Mouse (Mus musculus) spleen, postnatal 14 days (tissue): ENCODE results near the gene Wnk4.
"Not testable (repeated sequence)": the region's sequence is repeated elsewhere in the genome, so short reads cannot be mapped to it uniquely, and the experiment has no call there.

Experiments used
- DNase-seq, 2 experiments: peaks; one replicate each; pipeline ENCODE4 v3.0.0; 2021 to 2022; ENCODE audit warnings: low spot score in 2 of 2

Gene Wnk4

GRCm38 (mm10) chr11:101316501-101316917, 56.1 kb downstream of the Wnk4 start:
- peak; percentile 39 to 55 for DNase-seq

- peak in 1 of 2 experiments; percentile 43 for DNase-seq
These were observed 63.2 kb downstream of the Wnk4 start for GRCm38 (mm10) chr11:101323609-101324008.

- DNase-seq: no peak
These were observed 64.4 kb downstream of the Wnk4 start, which contains the start of gene Aoc2 for GRCm38 (mm10) chr11:101324763-101325162. Gene Aoc2, plus strand, starts transcription at chr11:101325063.

GRCm38 (mm10) chr11:101325201-101325600, 64.8 kb downstream of the Wnk4 start:
- not testable (repeated sequence) for DNase-seq

- DNase-seq: no peak
These were observed 65.8 kb downstream of the Wnk4 start for GRCm38 (mm10) chr11:101326147-101326546.
